Mouse (Mus musculus) gastrocnemius, postnatal 25 days (tissue): Measurements from ENCODE around the gene Dcaf10. TPM values are rescaled to one million over a fixed set of nuclear protein-coding genes. Genes with fewer than 3 reads are reported as not detected.

Experiments used
- DNase-seq: peaks from one replicate; pipeline ENCODE4 v3.0.0; 2022
- microRNA-seq, 2 experiments: library from miRNA; unstranded; fragments of <30 nt; microRNA quantifications; one replicate each; pipeline ENCODE4 v1.2.0; 2021; ENCODE audit warnings: borderline replicate concordance in 2 of 2
- total RNA-seq, 2 experiments: library from RNA; stranded (reverse); gene quantifications; 1 replicate in 1 of 2; 2 replicates in 1 of 2; pipeline ENCODE4 v1.2.3; 2021

Gene Dcaf10
- total RNA-seq, 2 experiments from 2014 or later = 9.3 to 9.9 TPM

GRCm38 (mm10) chr4:45418229-45418950 lies 76.5 kb downstream of the Dcaf10 start:
- no peak for DNase-seq

GRCm38 (mm10) chr4:45419051-45419450 lies 77.2 kb downstream of the Dcaf10 start:
- no peak for DNase-seq

DNA sequence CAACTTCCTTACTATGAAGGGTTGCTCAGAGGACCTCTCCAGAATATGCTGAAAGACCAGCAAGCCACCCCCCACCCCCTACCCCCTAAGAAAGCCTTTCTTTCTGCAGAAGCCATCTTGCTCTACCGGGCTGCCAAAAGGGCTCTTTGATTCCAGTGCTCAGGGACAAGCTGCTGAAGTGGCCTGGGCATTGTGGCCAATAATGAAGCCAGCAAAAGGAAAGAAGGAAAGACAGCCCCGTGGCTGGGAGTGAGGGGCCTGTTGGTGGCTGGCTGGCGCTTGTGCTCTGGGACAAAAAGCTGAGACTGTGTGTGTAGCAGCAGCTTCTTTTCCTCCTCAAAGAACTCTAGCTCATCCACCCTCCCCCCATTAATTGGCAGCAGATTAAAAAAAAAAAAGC lies 78.8 kb downstream of the Dcaf10 start:
- DNase-seq = no peak

DNA sequence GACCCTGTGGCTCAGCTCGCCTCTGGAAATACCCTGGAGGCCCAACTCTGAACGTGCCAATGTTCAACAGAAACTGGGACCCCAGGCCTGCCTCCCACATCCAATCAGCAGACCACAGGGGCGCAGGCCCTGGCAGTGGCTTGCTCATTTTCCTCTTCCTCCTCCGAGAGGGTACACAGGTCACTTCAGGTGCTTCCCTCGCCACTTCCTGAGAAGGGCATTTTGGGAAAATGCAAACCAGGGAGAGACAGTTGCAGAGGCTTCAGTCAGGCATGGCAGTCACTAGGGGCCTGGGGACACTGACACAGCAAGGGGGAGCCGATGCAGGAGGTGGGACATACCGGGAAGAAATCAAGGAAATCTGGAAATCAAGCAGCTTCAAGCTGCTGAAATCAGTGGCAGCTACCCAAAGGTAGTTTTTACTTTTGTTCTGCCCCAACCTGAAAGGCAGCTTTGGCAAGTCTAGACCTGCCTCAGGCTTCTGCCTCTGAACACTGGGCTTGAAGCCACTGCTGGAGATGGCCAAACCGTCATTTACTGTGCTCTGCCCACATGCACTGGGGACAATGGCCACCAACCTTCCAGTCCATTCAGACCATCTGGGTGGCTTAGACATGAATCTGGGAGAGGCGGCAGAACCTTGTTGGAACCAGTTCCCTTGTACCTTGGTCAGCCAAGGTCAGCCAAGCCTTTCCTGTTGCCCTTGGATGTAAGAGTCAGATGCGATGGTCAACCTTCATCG lies 79.8 kb downstream of the Dcaf10 start:
- no peak for DNase-seq

- DNase-seq = no peak
These were observed 80.7 kb downstream of the Dcaf10 start for GRCm38 (mm10) chr4:45422640-45423039.

DNA sequence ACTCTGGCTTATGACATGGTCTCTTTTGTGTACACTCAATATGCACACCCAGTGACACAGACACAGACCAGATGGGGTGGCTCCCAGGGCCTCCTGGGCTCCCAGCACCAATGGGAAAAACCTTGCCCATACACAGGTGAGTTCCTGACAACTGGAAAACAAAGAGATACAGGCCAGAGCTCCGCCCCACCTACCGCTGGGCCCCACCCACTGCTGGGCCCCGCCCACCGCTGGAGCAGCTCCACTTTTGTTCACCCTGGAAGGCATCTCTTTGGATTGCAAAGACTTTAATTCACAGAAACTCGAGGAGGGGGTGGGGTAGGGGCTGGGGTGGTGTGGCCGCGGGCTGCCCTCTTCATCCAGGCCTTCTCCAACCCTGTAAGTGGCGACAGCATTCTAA lies 81.5 kb downstream of the Dcaf10 start:
- DNase-seq = no peak

DNA sequence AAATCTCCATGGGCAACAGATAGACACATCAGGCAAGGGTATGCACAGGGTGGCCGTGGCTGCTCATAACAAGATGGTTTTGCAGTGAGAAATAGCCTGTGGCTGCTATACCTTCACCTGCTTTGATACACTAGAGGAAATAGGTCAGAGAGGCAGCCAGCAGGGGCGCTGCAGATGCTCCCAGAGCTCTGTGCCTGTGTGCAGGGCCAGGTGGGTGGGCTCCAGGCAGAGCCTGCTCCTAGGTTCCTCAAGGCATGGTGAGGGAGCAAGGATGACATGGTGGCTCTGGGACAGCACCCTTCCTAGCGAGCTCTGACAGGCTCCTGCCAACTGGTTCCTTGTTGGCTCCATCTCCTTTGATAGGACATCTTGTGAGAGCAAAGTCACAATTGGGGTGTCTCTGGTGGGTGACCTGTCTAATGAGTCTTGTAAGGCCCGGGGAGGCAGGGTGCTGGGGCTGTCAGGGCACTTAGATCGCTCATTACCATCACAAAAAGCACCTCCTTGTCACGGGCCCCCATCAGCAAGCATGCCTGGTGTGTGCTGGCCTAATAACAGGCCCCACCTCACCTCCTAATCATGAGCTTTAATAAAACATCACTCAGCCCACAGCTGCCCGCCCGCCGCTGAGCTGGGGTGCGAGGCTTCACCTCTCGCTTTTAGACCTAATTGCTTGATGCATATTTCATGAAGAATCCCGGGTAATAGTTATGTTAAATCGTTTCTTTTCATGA lies 85.0 kb downstream of the Dcaf10 start:
- DNase-seq = no peak

Small RNA genes within 50 kb of the gene (microRNA-seq; reads per million reads assigned to microRNA genes)
- 0 reads per million in 2 experiments for gene Gm25692

Other genes with a start within 250 kb of the Dcaf10 start
- gene Tomm5, start 234.0 kb upstream of the Dcaf10 start, total RNA-seq = 100 to 1,000 TPM in 1 of 2 experiments, 10 to 100 TPM in 1; 84.5 to 103 TPM
- gene Frmpd1, start 157.2 kb upstream of the Dcaf10 start, total RNA-seq = under 1 TPM; 0.51 to 0.56 TPM
- gene Trmt10b, start 45.0 kb upstream of the Dcaf10 start, total RNA-seq = 1 to 10 TPM; 4.9 to 5.3 TPM
- 10 to 100 TPM in 1 of 2 experiments, 1 to 10 TPM in 1; 9.6 to 10.0 TPM for gene Exosc3, start 631 bp downstream of the Dcaf10 start, total RNA-seq
- 10 to 100 TPM; 74.9 to 77.3 TPM for gene Slc25a51, start 66.7 kb downstream of the Dcaf10 start, total RNA-seq
- 1 to 10 TPM; 5.4 to 8.0 TPM for gene Shb, start 190.4 kb downstream of the Dcaf10 start, total RNA-seq